Mouse (Mus musculus) G1E (cell line): Measurements from ENCODE around the gene Naa80. TPM values are rescaled to one million over a fixed set of nuclear protein-coding genes. Genes with fewer than 3 reads are reported as not detected.

Experiments used
- ATAC-seq: 2 replicates; pipeline ENCODE4 v1.8.0; 2016; ENCODE audit warnings: mild to moderate bottlenecking; ENCODE audit not compliant: insufficient number of reproducible peaks, poor library complexity, low FRiP score, severe bottlenecking; ENCODE audit errors: extremely low read depth
- DNase-seq: peaks from one replicate; pipeline ENCODE4 v3.0.0; 2012; ENCODE audit warnings: low spot score
- H3K27me3 ChIP-seq: 2 replicates; pipeline ENCODE4 v1.6.1; 2012; ENCODE audit warnings: mild to moderate bottlenecking, low read length, inconsistent platforms; ENCODE audit not compliant: insufficient read depth
- H3K36me3 ChIP-seq: replicated peaks from 2 replicates; pipeline ENCODE3; 2012; ENCODE audit warnings: mild to moderate bottlenecking, inconsistent platforms
- H3K4me1 ChIP-seq: 2 replicates; pipeline ENCODE4 v1.6.1; 2012; ENCODE audit warnings: low read depth, low read length, inconsistent platforms, mixed read lengths; ENCODE audit not compliant: insufficient read depth
- H3K4me3 ChIP-seq: 2 replicates; pipeline ENCODE4 v1.5.1; 2012; ENCODE audit warnings: low read depth, mild to moderate bottlenecking, inconsistent platforms, low read length, moderate library complexity, mixed read lengths
- H3K9me3 ChIP-seq: replicated peaks from 2 replicates; pipeline ENCODE4 v1.6.1; 2012; ENCODE audit warnings: inconsistent platforms
- CTCF ChIP-seq: IDR thresholded peaks from 2 replicates; pipeline ENCODE4 v1.5.1; 2012; ENCODE audit warnings: low read depth, low read length, inconsistent platforms, mixed read lengths
- GATA1 ChIP-seq: IDR thresholded peaks from 2 replicates; pipeline ENCODE4 v1.6.1; 2012; ENCODE audit warnings: borderline replicate concordance, low read length, inconsistent platforms, mixed read lengths
- GATA2 ChIP-seq: IDR thresholded peaks from 2 replicates; pipeline ENCODE4 v1.6.1; 2012; ENCODE audit warnings: low read depth, low read length, inconsistent platforms, borderline replicate concordance
- POLR2AphosphoS5 ChIP-seq: IDR thresholded peaks from 2 replicates; pipeline ENCODE4 v1.6.1; 2012; ENCODE audit warnings: low read depth, low read length, inconsistent platforms; ENCODE audit not compliant: insufficient replicate concordance
- TAL1 ChIP-seq: conservative IDR thresholded peaks from 2 replicates; pipeline ENCODE4 v1.6.1; 2012; ENCODE audit warnings: low read depth, low read length, inconsistent platforms, mixed read lengths
- polyA plus RNA-seq: library from polyadenylated mRNA; stranded (reverse); fragments of >175 nt; gene quantifications from 2 replicates; pipeline ENCODE4 v1.2.3, GENCODE M21; 2012
- total RNA-seq, 2 experiments: library from RNA; stranded (forward) in 1 of 2; stranded (reverse) in 1 of 2; fragments of 200-1000 nt in 1 of 2; fragments of >200 nt in 1 of 2; fragmentation: Nextera tagmentation in 1 of 2; gene quantifications; 2 replicates each; pipeline ENCODE4 v1.2.3; 2014 to 2017

The Naa80 gene
- total and polyA plus RNA-seq, 3 experiments = 14.6 to 53.8 (median 17.4) TPM

DNA sequence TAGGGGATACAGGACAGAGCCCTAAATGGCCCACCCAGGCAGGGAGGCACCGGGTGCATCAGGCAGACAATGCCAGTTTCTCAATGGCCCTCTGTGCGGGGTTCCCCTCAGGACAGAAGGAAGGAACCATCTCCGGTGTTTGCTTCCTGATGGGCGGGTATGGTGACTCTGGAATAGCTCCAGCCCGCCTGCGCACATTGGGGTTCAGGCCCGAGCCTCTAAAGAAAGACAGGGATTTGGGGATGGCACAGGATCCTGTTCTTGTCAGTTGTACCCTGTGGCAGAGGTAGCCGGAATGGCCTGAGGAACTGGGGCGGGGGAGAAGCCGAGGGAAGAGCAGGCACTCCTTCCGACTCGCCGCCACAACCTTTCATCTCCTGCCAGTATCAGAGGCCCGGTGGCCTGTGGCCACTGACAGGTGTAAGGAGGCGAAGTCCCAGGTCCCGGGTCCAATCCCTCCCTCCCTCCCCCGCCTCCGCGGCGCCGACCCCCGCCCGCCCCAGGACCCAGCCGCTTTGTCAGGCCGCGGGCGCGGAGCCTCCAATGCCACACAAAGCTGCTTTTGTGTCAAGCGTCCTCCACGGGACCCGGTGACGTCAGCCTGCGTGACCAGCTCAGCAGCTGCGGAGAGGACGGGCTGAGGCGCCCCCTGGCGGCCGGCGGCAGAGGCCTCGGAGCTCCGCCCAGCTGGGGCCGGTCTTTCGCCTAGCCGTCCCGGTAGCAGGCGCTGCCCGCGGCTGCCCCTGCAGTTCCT is 33.7 kb downstream of the Naa80 start:
- Histone ChIP-seq H3K36me3 (peaks cover 37% of the 10 kb centered on the region), H3K27me3 (peaks cover 17% of the 10 kb centered on the region), H3K9me3 (no peaks in the 10 kb centered on the region), H3K4me1 (peaks cover 44% of the 10 kb centered on the region), H3K4me3 (peak overlapping the region; percentile 68)
- peak; percentile 99 for DNase-seq
- ATAC-seq = peak; percentile 82
- TF ChIP-seq CTCF (peak; percentile 90), GATA1 (no peak)

DNA sequence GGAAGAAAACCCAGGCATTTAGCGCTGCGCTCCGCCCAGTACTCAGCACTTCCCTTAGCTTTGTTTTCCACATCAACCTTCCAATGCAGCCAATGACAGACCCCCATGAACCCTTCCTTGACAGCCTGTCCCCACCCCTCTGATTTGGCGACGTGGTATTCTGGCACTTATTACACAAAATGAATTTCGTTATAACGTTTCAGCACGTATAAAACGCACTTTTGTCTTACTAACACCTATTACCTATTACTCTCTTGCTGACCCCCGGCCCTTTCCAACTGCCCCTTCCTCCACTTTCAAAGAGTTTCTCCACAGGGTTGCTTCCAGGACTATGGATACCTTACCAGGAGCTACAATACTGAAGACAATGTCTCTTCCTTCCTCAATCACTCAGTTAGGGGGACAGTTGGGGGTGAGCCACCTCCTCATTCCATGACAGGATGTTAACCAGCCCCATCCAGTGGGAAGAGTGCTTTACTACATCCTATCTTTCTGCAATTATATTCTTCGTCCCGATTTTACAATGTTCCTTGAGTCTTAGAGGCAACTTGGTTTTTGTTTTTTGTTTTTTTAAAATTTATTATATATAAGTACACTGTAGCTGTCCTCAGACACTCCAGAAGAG is 34.4 kb downstream of the Naa80 start:
- no peak for TF ChIP-seq GATA2
- no peak for TF ChIP-seq POLR2AphosphoS5
- Histone ChIP-seq H3K4me3 (peak overlapping the region; percentile 68), H3K27me3 (peaks cover 13% of the 10 kb centered on the region), H3K9me3 (no peaks in the 10 kb centered on the region), H3K36me3 (peaks cover 42% of the 10 kb centered on the region), H3K4me1 (peaks cover 37% of the 10 kb centered on the region)
- no peak for ATAC-seq
- no peak for DNase-seq

DNA sequence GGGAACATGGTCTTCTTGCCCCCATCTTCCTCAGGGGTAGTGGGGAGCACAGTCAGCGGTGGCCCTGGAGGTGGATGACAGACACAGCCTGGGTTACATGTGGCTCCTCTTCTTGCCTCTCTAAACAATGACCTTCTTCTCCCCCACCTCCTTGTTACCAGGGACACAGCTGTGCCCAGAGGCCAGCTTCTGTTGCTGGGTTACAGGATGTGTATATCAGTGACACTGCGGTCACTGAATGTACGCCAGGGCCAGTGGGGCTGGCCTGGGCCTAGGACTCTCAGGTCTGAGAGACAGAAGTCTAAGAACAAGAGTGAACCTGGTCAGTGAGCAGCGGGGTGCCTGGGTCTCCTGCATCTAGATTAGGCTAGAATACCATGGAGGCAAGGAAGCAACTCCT is 36.3 kb downstream of the Naa80 start:
- DNase-seq = no peak
- Histone ChIP-seq H3K9me3 (no peaks in the 10 kb centered on the region), H3K27me3 (peaks cover 2% of the 10 kb centered on the region; the same call in 1 of the 2 replicates), H3K36me3 (peaks cover 62% of the 10 kb centered on the region), H3K4me3 (no peak overlapping the region), H3K4me1 (peaks cover 36% of the 10 kb centered on the region)
- ATAC-seq = no peak
- TF ChIP-seq GATA2 = no peak
- no peak for TF ChIP-seq POLR2AphosphoS5
- no peak for TF ChIP-seq TAL1
- TF ChIP-seq CTCF = no peak
- TF ChIP-seq GATA1 = no peak

DNA sequence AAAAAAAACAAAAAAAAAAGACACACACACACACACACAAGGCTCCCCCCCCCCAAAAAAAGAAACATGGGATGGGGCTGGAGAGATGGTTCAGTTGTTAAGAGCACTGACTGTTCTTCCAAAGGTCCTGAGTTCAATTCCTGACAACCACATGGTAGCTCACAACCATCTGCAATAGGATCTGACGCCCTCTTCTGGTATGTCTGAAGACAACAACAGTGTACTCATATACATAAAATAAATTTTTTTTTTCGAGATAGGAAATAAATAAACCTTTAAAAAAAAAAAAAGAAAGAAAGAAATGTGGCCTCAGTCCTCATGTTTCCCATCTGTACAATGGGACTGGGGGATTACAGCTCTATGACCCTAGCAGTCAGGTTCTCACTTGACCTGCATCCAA is 38.8 kb downstream of the Naa80 start:
- peaks cover 22% of the 10 kb centered on the region for H3K4me1 ChIP-seq
- H3K36me3 ChIP-seq = peaks cover 81% of the 10 kb centered on the region
- no peak for TF ChIP-seq GATA1
- H3K4me3 ChIP-seq = no peak overlapping the region
- no peak for ATAC-seq
- no peaks in the 10 kb centered on the region for H3K27me3 ChIP-seq
- no peaks in the 10 kb centered on the region for H3K9me3 ChIP-seq
- no peak for DNase-seq

DNA sequence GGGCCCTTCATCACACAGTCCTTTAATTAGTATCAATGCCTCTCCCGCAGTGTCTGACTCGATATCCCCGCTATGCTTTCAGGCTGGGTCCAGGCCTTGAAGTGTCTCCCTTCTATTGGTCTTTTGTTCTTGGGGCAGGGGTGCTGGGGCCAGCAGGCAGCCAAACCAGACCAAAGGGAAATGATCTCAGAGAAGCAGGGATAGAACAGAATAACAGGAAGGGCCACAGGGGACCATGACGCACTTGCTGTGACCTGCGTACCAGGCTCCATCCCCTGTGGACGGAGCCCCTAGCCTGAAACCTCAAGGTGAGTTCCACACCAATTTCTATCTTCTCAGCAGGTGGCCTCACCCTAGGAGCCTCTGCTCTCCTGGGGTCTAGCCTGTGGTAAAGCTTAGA is 39.4 kb downstream of the Naa80 start:
- H3K27me3 ChIP-seq = no peaks in the 10 kb centered on the region
- H3K36me3 ChIP-seq = peaks cover 87% of the 10 kb centered on the region
- H3K9me3 ChIP-seq = no peaks in the 10 kb centered on the region
- no peak for TF ChIP-seq TAL1
- TF ChIP-seq GATA1 = no peak
- TF ChIP-seq POLR2AphosphoS5 = no peak
- no peak for TF ChIP-seq GATA2
- no peak for TF ChIP-seq CTCF
- no peak overlapping the region for H3K4me3 ChIP-seq
- no peak for DNase-seq
- H3K4me1 ChIP-seq = peaks cover 17% of the 10 kb centered on the region
- no peak for ATAC-seq

DNA sequence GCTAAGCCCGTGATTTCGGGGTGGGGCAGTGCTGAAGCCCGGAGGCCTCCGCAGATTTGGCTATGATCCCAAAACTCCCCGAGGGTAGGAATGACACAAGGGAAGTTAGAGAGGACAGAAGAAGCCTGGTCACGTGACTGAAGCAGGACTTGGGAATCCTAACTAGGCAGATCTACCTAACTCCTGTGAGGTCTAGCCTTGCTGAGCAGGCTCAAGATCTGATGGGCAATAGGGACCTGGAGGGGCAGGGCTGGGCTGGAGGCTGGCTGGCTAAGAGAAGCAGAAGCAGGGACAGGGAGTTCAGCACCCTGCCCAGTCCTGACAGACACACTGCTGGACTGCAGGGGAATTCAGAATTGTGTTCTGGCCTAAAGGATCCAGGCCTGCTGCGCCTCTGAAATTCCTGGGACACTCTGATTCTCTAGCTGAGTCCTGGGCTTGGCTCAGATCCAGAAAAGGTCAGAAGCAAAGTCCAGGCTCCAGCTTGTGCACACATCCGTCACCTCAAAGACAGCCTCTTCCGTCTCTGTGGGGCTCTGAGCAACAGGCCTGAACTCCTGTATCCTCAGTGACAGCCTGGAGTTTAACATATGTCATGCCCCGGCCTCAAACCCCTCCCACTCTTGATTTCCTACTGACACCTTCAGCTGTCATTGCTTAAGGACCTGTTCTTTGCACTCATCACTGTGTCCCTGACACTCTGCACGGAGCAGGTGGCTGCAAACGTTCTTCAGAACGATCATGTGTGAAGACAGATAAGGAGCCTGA is 40.3 kb downstream of the Naa80 start:
- no peak for TF ChIP-seq GATA1
- DNase-seq (no peak), ATAC-seq (no peak)
- H3K9me3 ChIP-seq = no peaks in the 10 kb centered on the region
- no peak overlapping the region for H3K4me3 ChIP-seq
- peaks cover 20% of the 10 kb centered on the region for H3K4me1 ChIP-seq
- peaks cover 91% of the 10 kb centered on the region for H3K36me3 ChIP-seq
- H3K27me3 ChIP-seq = no peaks in the 10 kb centered on the region
